Mouse (Mus musculus) CH12.LX (cell line): ENCODE measurements at regions not wholly inside any gene's neighbourhood (a gene's known extent, or its start where the extent isn't known, plus 50 kb on each side); places are given as distances from the start of the nearest gene placed in this dataset.

ENCODE experiments used
- DNase-seq: peaks from one replicate; pipeline ENCODE4 v3.0.0-alpha.2; 2013; ENCODE audit errors: extremely low read depth
- H3K27ac ChIP-seq: 2 replicates; pipeline ENCODE4 v1.5.1; 2012; ENCODE audit warnings: low read depth, mild to moderate bottlenecking, control low read depth, moderate library complexity; ENCODE audit not compliant: insufficient read depth
- H3K27me3 ChIP-seq: replicated peaks from 2 replicates; pipeline ENCODE3; 2012; ENCODE audit warnings: inconsistent platforms
- H3K36me3 ChIP-seq, 2 experiments: replicated peaks in 1 of 2; 2 replicates each; pipeline versions ENCODE3 to v1.6.1; 2012; ENCODE audit warnings: inconsistent platforms in 1 of 2, low read length in 1 of 2, mild to moderate bottlenecking in 1 of 2, mixed read lengths in 1 of 2, moderate library complexity in 1 of 2; ENCODE audit not compliant: control insufficient read depth in 1 of 2, insufficient read depth in 1 of 2
- H3K4me1 ChIP-seq, 2 experiments: 2 replicates each; pipeline ENCODE4 v1.6.1; 2012; ENCODE audit warnings: inconsistent platforms in 1 of 2, moderate library complexity in 1 of 2; ENCODE audit not compliant: insufficient read depth in 2 of 2, control insufficient read depth in 1 of 2
- H3K4me2 ChIP-seq: 2 replicates; pipeline ENCODE4 v1.6.1; 2012; ENCODE audit warnings: low read depth, mild to moderate bottlenecking, control low read depth; ENCODE audit not compliant: poor library complexity, insufficient read depth, severe bottlenecking
- H3K4me3 ChIP-seq, 3 experiments: fragments of 150-350 bp in 1 of 3; sonication (generic) in 1 of 3; replicated peaks in 1 of 3; 2 replicates each; pipeline versions ENCODE3 to v1.5.1; 2011 to 2012; ENCODE audit warnings: low read depth in 2 of 3, low read length in 2 of 3, mild to moderate bottlenecking in 2 of 3, moderate library complexity in 2 of 3, control low read depth in 1 of 3, improper control_type of control experiment in 1 of 3, inconsistent platforms in 1 of 3, mixed read lengths in 1 of 3; ENCODE audit not compliant: poor library complexity in 1 of 3
- H3K79me2 ChIP-seq: replicated peaks from 2 replicates; pipeline ENCODE4 v1.6.1; 2012; ENCODE audit warnings: mild to moderate bottlenecking, moderate library complexity; ENCODE audit not compliant: control insufficient read depth, poor library complexity, insufficient read depth, severe bottlenecking; ENCODE audit errors: extremely low read depth
- H3K9ac ChIP-seq: 2 replicates; pipeline ENCODE4 v1.6.1; 2012; ENCODE audit warnings: low read depth, mild to moderate bottlenecking, control low read depth, moderate library complexity; ENCODE audit not compliant: insufficient read depth
- H3K9me3 ChIP-seq: replicated peaks from 2 replicates; pipeline ENCODE3; 2012; ENCODE audit warnings: low read length, inconsistent platforms, mixed read lengths
- E2F4 ChIP-seq: IDR thresholded peaks from 2 replicates; pipeline ENCODE4 v1.6.1; 2011; ENCODE audit warnings: low read depth, low read length, improper control_type of control experiment; ENCODE audit not compliant: insufficient replicate concordance
- EP300 ChIP-seq: IDR thresholded peaks from 2 replicates; pipeline ENCODE4 v1.6.1; 2011; ENCODE audit warnings: low read length, improper control_type of control experiment
- GABPA ChIP-seq: IDR thresholded peaks from 2 replicates; pipeline ENCODE4 v1.6.1; 2012; ENCODE audit warnings: low read depth, low read length, improper control_type of control experiment, inconsistent platforms; ENCODE audit not compliant: insufficient replicate concordance
- HCFC1 ChIP-seq: IDR thresholded peaks from 2 replicates; pipeline ENCODE4 v1.6.1; 2012; ENCODE audit warnings: low read depth, mild to moderate bottlenecking, inconsistent platforms, low read length, improper control_type of control experiment
- JUN ChIP-seq: IDR thresholded peaks from 2 replicates; pipeline ENCODE4 v1.6.1; 2011; ENCODE audit warnings: low read depth, mild to moderate bottlenecking, low read length, improper control_type of control experiment, moderate library complexity; ENCODE audit not compliant: insufficient read depth
- JUND ChIP-seq: conservative IDR thresholded peaks from 2 replicates; pipeline ENCODE4 v1.6.1; 2011; ENCODE audit warnings: low read depth, low read length, improper control_type of control experiment
- MAFK ChIP-seq: IDR thresholded peaks from 2 replicates; pipeline ENCODE4 v1.6.1; 2011; ENCODE audit warnings: low read length, improper control_type of control experiment; ENCODE audit not compliant: insufficient replicate concordance
- MAX ChIP-seq: IDR thresholded peaks from 2 replicates; pipeline ENCODE4 v1.6.1; 2011; ENCODE audit warnings: low read length, improper control_type of control experiment
- MEF2A ChIP-seq: IDR thresholded peaks from 2 replicates; pipeline ENCODE4 v1.6.1; 2014; ENCODE audit warnings: low read depth, mild to moderate bottlenecking, inconsistent platforms, low read length, improper control_type of control experiment, borderline replicate concordance
- MXI1 ChIP-seq: IDR thresholded peaks from 2 replicates; pipeline ENCODE4 v1.6.1; 2011; ENCODE audit warnings: mild to moderate bottlenecking, low read depth, low read length, improper control_type of control experiment
- MYC ChIP-seq: IDR thresholded peaks from 2 replicates; pipeline ENCODE4 v1.6.1; 2011; ENCODE audit warnings: low read depth, mild to moderate bottlenecking, improper control_type of control experiment, low read length
- NELFE ChIP-seq: IDR thresholded peaks from 2 replicates; pipeline ENCODE4 v1.6.1; 2011; ENCODE audit warnings: low read depth, low read length, improper control_type of control experiment
- SMC3 ChIP-seq: IDR thresholded peaks from 2 replicates; pipeline ENCODE4 v1.6.1; 2011; ENCODE audit warnings: low read depth, low read length, improper control_type of control experiment
- USF1 ChIP-seq: IDR thresholded peaks from 2 replicates; pipeline ENCODE4 v1.6.1; 2014; ENCODE audit warnings: low read depth, mild to moderate bottlenecking, inconsistent platforms, low read length, improper control_type of control experiment
- ZC3H11A ChIP-seq: IDR thresholded peaks from 2 replicates; pipeline ENCODE4 v1.6.1; 2012; ENCODE audit warnings: low read depth, mild to moderate bottlenecking, inconsistent platforms, low read length, improper control_type of control experiment
- ZMIZ1 ChIP-seq: IDR thresholded peaks from 2 replicates; pipeline ENCODE4 v1.6.1; 2012; ENCODE audit warnings: low read depth, mild to moderate bottlenecking, inconsistent platforms, low read length, improper control_type of control experiment
- ZNF384 ChIP-seq: IDR thresholded peaks from 2 replicates; pipeline ENCODE4 v1.6.1; 2012; ENCODE audit warnings: low read depth, low read length, improper control_type of control experiment, inconsistent platforms
- dilution Hi-C: fragments of 300-500 bp; cut with MboI; formaldehyde crosslinking; loops from 2 replicates; pipeline ENCODE4 v1.14.3; 2020; ENCODE audit warnings: low sequenced_read_pairs; ENCODE audit not compliant: extremely low pct_unique_long_range_greater_than_20kb, extremely low pct_ligation_motif_present
- in situ Hi-C: fragments of 300-500 bp; cut with MboI; formaldehyde crosslinking; loops from 3 replicates; pipeline ENCODE4 v1.14.3; 2019; ENCODE audit warnings: low sequenced_read_pairs, low pct_ligation_motif_present, low pct_unique_long_range_greater_than_20kb, mixed read lengths

DNA sequence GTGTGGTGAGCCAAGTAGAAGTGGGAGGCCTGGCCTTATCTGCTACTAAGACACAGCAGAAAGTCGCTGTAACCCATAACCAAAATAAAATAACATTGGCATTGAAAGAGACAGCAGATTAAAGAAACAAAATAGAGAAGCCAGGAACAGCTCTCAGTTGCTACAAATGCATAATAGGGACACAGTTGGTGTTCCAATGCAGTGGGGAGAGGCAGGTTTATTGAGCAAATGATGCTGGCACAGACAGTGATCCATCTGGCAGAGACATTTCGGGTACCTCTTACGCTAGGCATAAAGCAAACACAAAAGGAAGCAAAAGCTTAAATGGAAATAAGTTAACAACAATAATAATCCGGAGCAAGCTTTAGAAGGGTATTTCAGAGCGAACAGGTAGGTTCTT, 83.6 kb upstream of the Foxq1 start:
- dilution Hi-C loops (no loop called here), in situ Hi-C loops (no loop called here)
- TF ChIP-seq HCFC1 = no peak
- TF ChIP-seq NELFE = no peak
- TF ChIP-seq EP300 = no peak
- TF ChIP-seq MEF2A = no peak
- TF ChIP-seq E2F4 = no peak
- no peak for TF ChIP-seq JUN
- no peak for TF ChIP-seq MAFK
- TF ChIP-seq USF1 = no peak
- TF ChIP-seq SMC3 = no peak
- TF ChIP-seq ZC3H11A = no peak
- TF ChIP-seq MAX = no peak
- TF ChIP-seq JUND = no peak
- no peak for TF ChIP-seq MYC
- TF ChIP-seq MXI1 = no peak
- TF ChIP-seq ZNF384 = no peak
- TF ChIP-seq ZMIZ1 = no peak
- Histone ChIP-seq H3K36me3 (no peaks in the 10 kb centered on the region), H3K9me3 (no peaks in the 10 kb centered on the region), H3K27me3 (no peaks in the 10 kb centered on the region), H3K9ac (no peak overlapping the region), H3K27ac (no peak overlapping the region), H3K4me2 (no peak overlapping the region), H3K79me2 (no peaks in the 10 kb centered on the region), H3K4me3 (no peak overlapping the region), H3K4me1 (no peaks in the 10 kb centered on the region)
- DNase-seq = no peak

DNA sequence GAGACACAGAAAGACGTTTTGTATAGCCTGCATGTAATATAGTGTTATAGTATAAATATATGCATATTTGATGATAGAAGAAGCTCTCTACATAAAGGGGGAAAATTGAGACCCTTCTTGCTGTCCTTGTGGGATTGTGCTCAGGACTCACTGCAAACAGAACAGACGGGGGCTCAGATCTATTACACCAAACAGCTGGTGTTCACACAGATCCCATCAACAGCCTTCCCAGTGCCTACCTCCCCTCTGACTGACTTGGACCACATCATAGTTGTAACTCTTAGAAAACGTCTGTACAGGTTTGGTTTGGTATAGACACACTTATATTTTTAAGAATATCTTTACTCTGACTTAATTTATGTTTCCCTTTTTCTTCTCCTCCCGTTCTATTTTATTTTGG, 83.1 kb upstream of the Foxq1 start:
- no peaks in the 10 kb centered on the region for H3K4me1 ChIP-seq

More for the DNA sequence above, 83.1 kb upstream of the Foxq1 start:
- no peak overlapping the region for H3K9ac ChIP-seq
- no peak overlapping the region for H3K27ac ChIP-seq
- no peaks in the 10 kb centered on the region for H3K27me3 ChIP-seq
- H3K4me3 ChIP-seq = no peak overlapping the region
- dilution Hi-C loops = no loop called here
- H3K9me3 ChIP-seq = no peaks in the 10 kb centered on the region
- H3K4me2 ChIP-seq = no peak overlapping the region
- TF ChIP-seq MEF2A = no peak
- TF ChIP-seq GABPA = no peak
- in situ Hi-C loops = no loop called here
- no peaks in the 10 kb centered on the region for H3K36me3 ChIP-seq
- DNase-seq = no peak
- no peaks in the 10 kb centered on the region for H3K79me2 ChIP-seq
